Mouse (Mus musculus) heart, postnatal 10 days (tissue): ENCODE results near the gene Gm20388. TPM values are rescaled to one million over a fixed set of nuclear protein-coding genes. Genes with fewer than 3 reads are reported as not detected.

Experiments used
- DNase-seq, 2 experiments: peaks; one replicate each; pipeline ENCODE4 v3.0.0; 2021
- intact Hi-C: fragments of 180-260 bp; cut with DNase I; formaldehyde crosslinking; loops from one replicate; pipeline ENCODE4 v1.15.1; 2025
- total RNA-seq, 2 experiments: library from RNA; stranded (reverse); gene quantifications; 2 replicates each; pipeline ENCODE4 v1.2.3; 2021

Gm20388 gene
- total RNA-seq, 2 experiments from 2014 or later: 2.0 to 2.2 TPM

DNA sequence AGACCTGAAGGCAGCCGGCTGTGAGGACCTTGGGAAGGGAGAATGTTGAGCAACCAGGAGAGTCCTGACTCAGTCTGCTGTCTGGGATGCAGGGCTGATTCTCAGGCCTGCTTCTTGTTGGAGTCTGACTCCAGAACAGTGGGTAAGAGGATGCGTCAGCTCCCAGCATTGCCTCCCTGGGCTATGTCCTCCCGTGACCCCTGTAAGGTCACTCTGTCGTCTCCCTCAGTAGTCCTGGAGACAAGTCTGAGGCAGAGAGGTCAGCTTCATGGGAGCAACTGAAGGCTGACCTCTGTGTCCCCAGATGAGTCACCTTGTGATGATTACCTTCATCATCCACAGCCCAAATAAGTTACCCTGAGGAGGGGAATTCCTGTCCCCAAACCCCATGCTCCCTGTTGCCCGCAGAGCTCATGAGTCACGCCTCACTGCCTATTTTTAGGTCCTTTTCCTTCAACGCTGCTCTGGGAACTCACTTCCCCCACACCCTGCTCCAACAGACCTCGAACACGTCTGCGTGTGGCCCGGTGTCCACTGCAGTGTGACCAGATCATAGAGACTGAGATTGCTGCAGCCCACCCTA lies 2234.2 kb downstream of the Gm20388 start:
- intact Hi-C loops: loop anchor here (5.0 kb wide), 1 partner anchor 63 kb away; no protein-coding TSS in a partner anchor
- DNase-seq: peak; percentile 66 to 75

DNA sequence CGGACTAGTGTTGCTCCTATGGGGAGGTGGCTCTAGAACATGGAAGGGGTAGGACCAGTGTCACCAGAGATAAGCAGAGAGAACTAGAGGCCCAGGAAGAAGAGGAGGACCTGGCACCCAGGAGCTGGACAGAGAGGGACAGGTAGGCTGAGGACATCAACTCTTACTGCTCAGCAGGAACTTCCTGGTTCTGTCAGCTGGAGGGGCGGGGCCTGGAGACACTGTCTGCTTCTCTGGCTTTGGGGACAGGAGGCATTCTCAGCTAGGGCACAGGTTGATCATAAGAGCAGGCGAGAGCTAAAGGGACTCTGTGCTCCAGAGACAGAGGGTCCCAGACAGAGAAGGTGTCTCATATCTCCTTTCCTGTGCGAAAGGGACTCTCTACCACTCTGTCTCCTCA lies 2238.4 kb downstream of the Gm20388 start:
- intact Hi-C loops: no loop called here
- DNase-seq: no peak

DNA sequence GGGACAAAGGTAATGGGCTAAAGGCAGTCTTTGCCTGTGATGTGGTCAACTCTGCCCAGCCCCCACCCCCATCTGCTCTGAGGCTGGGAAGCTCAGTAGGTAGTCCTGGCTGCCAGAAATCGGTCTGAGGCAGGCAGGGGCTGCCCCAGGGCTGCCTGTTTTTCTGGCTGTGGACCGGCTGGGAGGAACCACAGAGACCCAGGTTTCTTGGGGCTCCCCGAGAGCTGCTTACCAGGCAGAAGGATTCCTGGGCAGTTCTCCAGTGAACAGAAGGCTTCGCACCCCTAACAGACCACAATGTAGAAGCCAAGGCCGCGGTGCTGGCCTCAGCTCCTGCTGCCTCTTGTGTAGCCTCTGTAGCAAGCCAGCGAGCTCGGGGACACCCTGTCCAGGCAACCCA lies 2239.0 kb downstream of the Gm20388 start:
- DNase-seq: no peak
- intact Hi-C loops: no loop called here

DNA sequence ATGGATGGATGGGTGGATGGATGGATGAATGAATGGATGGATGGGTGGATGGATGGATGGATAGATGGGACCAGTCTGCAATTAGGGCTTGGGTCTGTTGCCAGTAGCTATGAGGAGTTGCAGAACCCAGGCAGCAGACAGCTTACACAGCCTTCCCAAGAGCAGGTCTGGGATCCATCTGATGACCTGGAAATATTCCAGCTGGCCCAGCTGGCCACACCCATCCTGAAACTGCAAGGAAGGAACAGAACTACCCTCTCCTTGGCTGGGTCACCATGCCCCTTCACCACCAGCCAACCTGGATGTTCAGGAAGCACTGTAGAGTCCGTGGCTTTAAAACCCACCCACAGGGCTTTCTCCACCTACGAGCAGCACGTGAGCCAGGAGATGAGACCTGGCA lies 2240.9 kb downstream of the Gm20388 start:
- intact Hi-C loops: no loop called here

DNA sequence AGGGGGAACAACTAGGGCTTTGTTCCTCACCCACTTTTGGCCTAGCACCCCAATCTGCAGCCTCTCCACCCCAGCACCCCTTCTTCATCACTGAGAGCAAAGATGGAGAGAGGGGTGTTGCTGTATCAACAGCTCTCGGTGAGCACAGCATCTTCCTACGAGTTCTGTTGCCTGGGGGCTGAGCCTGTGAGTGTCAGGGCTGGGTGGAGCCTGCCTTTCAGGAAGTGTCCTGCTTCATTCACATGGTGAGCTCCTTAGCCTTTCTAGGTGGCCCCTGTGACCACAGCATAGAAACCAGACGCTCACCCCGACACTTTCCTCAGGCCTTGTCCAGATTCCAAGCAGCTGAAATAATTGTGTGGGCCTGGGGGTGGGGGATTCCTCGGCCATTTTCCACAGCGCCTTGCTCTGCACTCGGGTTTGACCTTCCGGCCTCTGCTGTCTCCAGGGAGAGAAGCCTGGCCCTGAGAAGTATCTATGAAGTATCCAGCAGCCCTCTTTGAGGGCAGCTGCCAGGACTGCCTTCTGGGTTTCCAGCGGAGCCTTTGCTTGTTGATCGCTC lies 2244.5 kb downstream of the Gm20388 start:
- intact Hi-C loops: no loop called here
- peak in 1 of 2 experiments; percentile 43 for DNase-seq

More for the DNA sequence above, 2240.9 kb downstream of the Gm20388 start:
- DNase-seq: no peak

DNA sequence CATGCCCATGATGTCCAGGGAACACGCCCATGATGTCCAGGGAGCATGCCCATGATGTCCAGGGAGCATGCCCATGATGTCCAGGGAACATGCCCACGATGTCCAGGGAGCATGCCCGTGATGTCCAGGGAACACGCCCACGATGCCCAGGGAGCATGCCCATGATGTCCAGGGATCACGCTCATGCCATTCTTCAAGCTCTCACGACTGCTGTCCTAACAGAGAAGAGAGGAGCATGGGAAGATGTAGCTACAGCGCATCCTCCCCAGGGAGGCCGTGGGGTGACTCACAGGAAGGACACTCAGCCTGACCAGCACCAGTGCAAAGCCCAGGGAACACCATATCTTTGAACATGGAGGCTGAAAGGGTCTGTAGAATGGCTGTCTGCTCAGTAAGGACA lies 2245.3 kb downstream of the Gm20388 start:
- no peak for DNase-seq
- intact Hi-C loops: no loop called here

DNA sequence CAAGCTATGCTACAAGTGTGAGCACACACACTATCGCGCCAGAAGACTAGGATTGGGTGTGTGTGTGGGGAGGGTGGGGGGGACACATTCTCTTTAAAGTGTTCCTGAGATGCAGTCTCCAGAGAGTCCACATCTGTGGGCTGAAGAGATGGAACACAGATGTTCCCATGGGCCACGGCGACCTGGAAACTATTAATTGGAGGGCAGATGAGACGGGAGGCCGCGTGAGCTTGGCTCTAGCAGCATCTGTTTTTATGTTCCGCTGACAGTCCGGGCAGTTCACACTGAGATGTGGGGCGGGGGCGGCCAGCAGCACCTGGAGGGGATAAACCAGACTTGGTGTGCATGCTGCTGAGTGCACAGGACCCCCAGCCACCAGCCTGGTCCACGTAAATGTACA lies 2247.0 kb downstream of the Gm20388 start:
- no peak for DNase-seq
- intact Hi-C loops: no loop called here

DNA sequence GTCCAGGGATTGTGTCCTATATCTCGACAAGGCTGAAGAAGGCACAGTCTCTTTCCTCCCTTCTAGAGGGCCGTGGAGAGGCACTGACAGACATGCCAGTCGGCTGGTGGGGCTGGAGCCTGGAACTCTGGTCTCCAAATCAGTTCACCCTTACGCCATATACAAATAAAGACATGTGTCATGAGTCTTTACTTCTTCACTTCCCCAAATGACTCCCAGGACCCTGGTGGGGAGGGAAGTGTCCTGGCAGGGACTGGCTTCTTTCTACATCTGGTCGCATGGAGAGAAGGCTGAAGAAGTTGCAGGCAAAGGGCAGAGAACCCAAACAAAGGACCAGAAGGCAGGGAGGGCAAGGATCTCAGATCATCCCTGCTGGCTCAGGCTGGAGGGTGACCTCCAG lies 2249.5 kb downstream of the Gm20388 start:
- intact Hi-C loops: no loop called here
- DNase-seq: no peak

DNA sequence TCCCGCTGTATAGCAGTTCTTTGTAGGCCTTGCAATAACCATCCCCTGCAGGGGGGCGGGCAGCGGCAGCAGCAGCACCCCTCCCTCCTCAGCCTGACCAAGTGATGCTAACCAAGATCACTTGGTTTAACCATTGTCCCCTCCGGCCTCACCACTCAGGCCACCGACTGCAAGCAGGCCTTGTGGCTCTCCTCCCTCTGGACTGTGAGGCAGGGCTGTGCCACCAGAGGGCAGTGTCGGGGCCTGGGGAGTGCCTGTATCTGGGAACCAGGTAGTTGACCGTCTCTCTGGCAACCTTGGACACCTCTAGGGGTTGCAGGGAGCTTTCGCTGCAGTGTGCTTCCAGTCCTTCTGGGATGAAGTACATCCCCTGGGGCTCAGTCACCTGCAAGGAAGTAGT lies 2252.4 kb downstream of the Gm20388 start:
- DNase-seq: peak; percentile 84 to 93
- intact Hi-C loops: loop anchor here (1.0 to 2.0 kb wide), 2 partner anchors 67 to 96 kb away; no protein-coding TSS in a partner anchor

DNA sequence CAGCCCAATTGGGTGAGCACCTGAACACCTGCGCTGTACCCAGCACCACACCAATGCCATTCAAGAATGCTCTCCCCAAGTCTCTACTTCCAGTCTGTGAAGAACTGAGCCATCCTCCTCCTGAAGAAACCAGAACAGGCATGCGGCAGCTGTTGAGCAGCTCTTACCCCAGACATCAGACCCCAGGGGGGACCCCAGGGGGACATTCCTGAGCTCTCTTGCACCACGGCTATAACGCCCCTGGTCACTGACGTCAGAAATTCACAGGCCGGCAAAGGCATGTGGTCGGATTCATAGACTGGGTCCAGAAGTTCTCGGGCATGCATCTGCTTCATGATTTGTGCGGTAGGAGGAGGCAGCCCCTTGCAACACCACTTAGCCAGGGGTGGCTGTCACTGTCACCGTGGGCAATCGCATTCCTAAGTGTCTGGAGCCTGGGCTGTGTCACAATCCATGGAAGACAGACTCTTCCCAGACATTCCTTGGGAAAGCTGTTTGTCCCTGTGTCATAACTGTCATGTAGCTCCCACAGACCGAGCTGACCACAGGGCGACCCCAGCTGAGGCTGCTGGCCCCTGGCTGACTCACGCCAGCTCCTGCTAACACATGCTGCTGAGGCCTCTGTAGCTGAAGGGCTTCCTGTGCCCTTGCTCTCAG lies 2256.7 kb downstream of the Gm20388 start:
- intact Hi-C loops: no loop called here
- no peak for DNase-seq

DNA sequence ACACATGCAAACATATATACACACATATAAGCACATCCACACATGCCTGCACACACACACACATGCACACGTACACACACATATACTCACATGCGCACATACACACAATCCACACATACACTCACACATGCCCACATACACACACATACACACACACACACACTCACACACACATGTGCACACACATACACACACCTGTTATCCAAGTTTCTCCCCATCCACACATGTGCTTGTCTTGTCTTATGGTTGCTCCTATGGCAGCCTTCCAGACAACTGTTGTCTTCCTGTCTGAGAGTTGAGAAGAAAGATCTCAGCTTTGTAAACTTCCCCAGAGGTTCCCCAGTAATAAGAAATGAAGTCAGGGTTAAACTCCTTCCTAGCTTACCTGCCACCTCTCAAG lies 2258.8 kb downstream of the Gm20388 start:
- no peak for DNase-seq
- intact Hi-C loops: no loop called here

DNA sequence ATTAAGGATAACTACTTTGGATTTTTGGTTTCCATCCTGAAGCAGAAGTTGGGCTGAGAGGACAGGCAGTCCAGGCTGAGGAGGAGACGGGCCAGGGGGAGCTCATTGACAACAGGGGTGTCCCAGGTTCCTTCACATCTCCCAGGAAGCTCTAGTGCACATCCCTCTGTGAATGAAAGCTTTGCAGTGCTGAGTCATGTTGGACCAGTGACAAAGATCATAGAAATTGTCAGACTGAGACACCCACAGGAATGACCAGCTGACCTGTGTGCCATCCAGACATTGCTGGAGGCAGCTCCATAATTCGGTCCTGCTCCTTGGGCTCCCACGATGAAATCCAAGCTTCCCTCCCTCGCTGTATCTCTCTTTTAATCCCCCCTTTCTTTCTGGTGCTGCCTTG lies 2261.2 kb downstream of the Gm20388 start:
- no peak for DNase-seq
- intact Hi-C loops: no loop called here

DNA sequence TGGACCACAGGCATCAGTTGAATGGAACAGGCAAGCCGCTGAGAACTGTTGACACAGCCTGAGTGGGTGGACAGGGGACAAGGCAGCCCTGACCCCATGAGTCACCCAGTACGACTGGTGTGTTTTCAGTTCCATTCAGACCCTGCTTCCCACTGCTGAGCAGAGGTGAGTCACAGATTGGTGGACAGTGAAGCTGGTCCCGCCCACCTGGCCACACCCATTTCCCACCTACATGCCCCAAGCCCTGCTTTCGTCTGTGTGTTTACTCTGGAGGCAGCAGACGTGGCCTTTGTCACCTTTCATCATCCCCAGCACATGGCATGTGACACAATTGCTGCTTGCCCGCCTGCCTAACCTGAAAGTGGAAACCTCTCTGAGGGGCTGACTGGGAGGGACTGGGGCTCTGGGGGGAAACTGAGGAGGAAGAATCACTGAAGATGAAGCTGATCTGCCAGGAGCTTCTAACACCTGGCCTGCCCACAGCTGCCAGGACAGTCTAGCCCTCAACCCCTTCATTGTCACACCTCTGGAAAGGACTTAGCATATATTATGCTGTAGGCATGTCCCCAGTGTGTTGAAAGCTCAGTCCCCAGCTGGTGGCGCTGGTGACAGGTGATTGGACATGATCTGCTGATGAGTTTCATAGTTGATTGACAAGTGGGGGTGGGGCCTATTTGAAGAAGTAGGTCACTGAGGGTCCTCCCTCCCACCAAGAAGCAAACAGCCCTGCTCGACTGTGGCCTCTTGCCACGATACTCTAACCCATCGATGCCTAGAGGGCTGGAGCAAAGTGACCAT lies 2263.7 kb downstream of the Gm20388 start:
- intact Hi-C loops: no loop called here
- no peak for DNase-seq

DNA sequence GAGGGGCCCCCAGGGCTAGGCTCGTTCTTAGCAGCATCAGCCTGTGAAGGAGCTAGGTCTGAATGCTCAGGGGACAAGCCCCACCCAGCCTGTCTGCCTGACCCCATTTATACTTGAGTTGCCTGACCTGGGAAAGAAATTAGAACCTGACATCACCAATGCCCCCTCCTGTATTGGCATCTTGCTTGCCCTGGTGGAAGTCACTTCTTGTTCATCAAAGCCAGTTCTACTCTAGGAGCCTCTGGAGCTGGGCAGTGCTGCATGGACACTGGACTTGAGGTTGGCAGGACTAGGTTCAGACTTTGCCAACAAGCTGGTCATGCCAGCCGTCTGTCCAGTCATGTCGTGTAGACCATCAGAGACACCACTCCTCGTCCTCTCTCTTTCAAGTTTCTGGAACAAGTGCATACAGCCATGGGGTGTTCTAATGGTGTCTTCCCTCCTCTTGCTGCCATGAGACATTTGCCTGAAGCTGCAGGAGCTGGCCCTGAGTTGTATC lies 2267.8 kb downstream of the Gm20388 start:
- no peak for DNase-seq
- intact Hi-C loops: no loop called here

DNA sequence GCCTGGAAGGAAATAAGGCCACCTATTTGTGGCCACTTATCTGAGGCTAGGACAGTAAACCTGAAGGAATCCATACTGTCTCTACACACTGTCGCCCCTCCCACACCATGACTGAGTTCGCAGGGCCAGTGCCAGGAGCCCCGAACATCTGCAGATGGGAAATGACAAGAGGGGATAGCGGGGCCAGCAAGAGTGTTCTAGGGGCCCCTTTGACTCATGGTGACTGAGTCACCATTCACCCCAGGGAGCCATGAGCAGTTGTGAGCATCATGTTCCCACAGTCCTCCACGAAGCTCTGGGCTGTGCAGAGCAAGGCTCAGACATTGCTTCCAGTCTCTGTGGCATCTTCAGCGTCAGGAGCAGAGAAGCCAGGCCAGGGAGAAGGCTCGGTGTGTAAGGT lies 2268.7 kb downstream of the Gm20388 start:
- no peak for DNase-seq
- intact Hi-C loops: no loop called here

DNA sequence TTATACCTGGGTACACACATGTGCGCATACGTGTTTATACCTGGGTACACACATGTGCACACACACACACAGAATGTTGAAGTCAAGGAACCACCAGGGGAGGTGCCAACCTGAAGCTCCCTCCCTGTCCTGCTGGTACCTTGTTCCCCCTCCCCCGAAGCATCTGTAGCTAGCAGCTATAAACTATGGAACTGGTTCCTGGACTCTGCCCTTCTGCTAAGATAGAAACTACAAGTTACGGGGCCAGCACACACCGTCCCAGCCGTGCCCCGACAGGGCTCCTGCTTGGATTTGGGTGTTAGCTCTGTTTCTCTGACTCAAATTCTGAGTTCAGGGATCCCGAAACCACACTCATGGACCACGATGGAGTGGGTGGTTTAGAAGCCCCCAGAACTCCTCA lies 2269.5 kb downstream of the Gm20388 start:
- intact Hi-C loops: no loop called here

DNA sequence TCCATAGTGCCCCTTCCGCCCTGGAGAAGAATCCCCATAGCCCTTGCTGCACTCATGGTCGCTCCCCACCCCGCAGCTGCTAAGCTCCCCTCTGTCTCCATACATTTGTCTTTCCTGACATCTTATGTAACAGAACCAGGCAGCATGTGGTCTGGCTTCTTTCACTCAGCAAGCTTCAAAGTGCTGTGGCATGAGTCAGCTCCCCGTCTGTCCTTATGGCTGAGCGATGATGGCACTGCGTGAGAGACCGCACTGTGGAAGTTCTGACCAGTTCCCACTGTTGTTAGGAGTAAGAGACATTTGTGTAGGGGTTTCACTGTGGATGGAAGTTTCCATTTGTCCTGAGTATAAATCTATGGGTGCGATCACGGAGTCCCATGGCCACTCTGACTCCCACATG lies 2270.8 kb downstream of the Gm20388 start:
- DNase-seq: peak; percentile 40 to 45
- intact Hi-C loops: no loop called here

More for the DNA sequence above, 2269.5 kb downstream of the Gm20388 start:
- DNase-seq: no peak

DNA sequence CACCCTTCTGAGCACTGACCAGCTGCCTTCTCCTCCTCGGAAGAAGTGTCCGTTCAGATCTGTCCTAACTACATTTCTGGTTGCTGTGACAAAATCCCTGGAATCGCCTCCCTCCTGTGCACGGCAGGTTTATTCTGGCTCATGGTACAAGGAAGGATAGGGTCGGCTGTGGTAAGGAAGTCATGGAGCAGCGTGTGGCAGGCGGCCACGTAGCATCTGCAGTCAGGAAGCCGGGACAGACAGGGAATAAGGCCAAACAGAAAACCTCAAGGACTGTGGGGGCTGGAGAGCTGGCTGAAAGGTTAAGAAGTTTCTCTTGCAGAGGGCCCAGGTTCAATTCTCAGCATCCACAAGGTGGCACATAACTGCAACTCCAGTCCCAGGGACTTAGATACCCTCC lies 2271.3 kb downstream of the Gm20388 start:
- intact Hi-C loops: no loop called here
- peak; percentile 59 to 61 for DNase-seq

DNA sequence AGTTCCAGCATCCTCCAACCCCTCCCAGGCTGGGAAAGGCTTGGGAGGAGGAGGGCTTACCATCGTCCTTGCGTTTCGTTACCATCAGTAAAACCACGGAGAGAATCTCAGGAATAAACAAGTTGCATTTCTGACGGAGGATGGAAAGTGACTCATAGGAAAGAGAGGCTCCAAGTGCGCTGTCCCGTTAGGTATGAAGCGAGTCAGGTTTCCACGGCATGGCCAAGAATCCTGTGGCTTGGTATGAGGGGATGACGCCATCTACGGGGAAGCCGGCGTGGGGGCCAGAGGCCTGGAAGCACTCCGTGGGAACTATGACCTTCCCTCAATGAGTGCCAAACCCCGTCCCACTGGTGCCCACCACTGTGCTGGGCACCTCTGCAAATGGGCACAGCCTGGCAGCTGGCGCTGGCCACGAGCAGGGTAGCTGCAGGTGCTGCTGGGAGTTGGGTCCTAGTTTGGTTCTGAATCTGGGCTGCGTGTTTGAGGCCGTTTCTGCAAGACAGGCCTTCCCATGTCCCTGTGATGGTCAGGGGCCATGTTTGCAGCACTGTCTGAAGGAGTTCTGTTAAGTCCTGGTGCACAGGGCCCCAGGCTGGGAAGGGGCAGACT lies 2275.8 kb downstream of the Gm20388 start:
- intact Hi-C loops: no loop called here
- DNase-seq: no peak

DNA sequence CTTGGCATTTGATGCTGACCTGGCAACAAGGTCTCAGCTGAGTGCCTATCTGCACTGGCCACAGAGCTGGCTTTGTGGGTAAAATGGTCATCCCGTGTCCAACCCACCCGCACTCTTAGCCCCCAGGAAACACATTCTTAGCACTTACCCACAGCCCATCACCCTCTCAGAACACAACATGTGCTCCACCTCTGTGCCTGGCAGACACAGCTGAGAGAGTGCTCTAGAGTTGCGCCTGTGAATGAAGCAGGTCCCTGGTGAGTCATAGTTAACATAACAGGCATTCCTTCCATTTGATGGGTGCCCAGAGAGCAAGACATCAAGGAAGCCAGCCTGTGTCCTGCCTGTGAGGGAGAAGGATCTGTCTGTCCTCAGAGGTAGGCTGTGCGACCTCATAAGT lies 2276.6 kb downstream of the Gm20388 start:
- DNase-seq: no peak
- intact Hi-C loops: no loop called here
